Mouse (Mus musculus) testis, adult 2 months (tissue): ENCODE data around the gene Hspg2.

Experiments
- CTCF ChIP-seq: fragments of 200-500 bp; IDR thresholded peaks from 2 replicates; pipeline ENCODE4 v1.5.1; 2012; ENCODE audit warnings: low read depth, mild to moderate bottlenecking, inconsistent platforms, low read length, moderate library complexity; ENCODE audit not compliant: control insufficient read depth, insufficient read depth, insufficient replicate concordance
- POLR2A ChIP-seq: fragments of 200-500 bp; IDR thresholded peaks from 2 replicates; pipeline ENCODE4 v1.6.1; 2012; ENCODE audit warnings: low read depth, mild to moderate bottlenecking, inconsistent platforms, low read length, moderate library complexity; ENCODE audit not compliant: control insufficient read depth

- TF ChIP-seq CTCF, result no peak
- no peak for TF ChIP-seq POLR2A
Observed at GRCm38 (mm10) chr4:137497367-137497766, 28.8 kb downstream of the Hspg2 start.
